ENCODE assay signal across 7 mouse cellular contexts in the genomic region with DNA sequence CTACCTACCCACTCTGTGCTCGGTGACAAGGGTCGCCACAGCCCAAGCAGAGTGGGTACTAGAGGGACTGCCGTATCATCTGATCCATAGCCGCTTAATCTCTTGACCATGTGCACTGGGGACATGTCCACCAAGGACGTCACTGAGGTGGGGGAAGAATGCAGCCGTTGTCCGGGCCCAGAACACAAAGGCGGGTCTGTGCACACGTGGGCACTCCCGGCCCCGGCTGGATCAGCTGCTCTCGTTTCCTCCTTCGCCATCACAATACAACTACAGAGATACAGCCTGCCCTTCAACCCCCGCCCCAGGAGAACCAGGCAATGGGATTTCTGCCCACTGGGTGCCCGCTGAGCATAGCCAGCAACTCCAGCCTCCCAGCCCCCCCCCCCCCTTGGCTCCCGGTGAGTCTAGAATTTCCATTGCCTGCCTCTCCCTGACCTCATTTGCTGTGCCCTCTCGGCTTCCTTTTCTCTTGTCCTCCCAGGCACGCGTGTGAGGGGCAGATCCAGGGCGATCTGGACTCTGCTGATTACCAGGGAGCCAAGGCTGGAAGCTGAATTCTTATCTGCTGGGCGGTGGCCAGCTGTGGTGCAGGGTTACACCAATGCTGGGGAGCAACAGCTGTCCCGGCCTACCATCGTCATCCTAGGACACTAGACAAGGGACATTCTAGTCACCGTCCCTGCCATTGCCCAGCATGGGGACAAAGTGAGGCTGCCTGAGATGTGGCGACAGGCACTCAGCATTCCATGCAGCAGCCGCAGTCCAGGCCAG. TPM values are rescaled to one million over a fixed set of nuclear protein-coding genes. Genes with fewer than 3 reads are reported as not detected.
DNase-seq lines count a peak whose midpoint lies in the region; ATAC-seq and TF ChIP-seq lines count a peak whose summit lies in the region.

No protein-coding gene starts in this region.

- H3K4me3 ChIP-seq in ES-E14 (ENCODE audit: insufficient read depth in 1 of 2, low read depth in 1 of 2, low read length in 2 of 2, poor library complexity in 1 of 2, severe bottlenecking in 1 of 2): peak overlapping the region; percentile 12 to 45
- no peak overlapping the region for H3K4me3 ChIP-seq in hindbrain, embryonic 12.5 days
- H3K4me3 ChIP-seq in limb, embryonic 10.5 days: no peak overlapping the region
- H3K4me3 ChIP-seq in midbrain, embryonic 10.5 days: no peak overlapping the region

- peak overlapping the region; percentile 24 for H3K4me2 ChIP-seq in hindbrain, embryonic 12.5 days (replicated peaks)

- H3K9me3 ChIP-seq in ES-E14 (ENCODE audit: control insufficient read depth, insufficient read depth, low read depth, low read length): no peaks in the 10 kb centered on the region
- no peaks in the 10 kb centered on the region for H3K9me3 ChIP-seq in hindbrain, embryonic 12.5 days (replicated peaks)
- no peaks in the 10 kb centered on the region for H3K9me3 ChIP-seq in limb, embryonic 10.5 days (replicated peaks)
- no peaks in the 10 kb centered on the region for H3K9me3 ChIP-seq in midbrain, embryonic 10.5 days (replicated peaks)

- no peak overlapping the region for H3K27ac ChIP-seq in ES-E14 (ENCODE audit: insufficient read depth, low read depth, low read length, poor library complexity, severe bottlenecking)
- H3K27ac ChIP-seq in hindbrain, embryonic 12.5 days: no peak overlapping the region
- 0 out of 2 replicates have a peak overlapping the region, but pooled peaks have one; percentile 31 for H3K27ac ChIP-seq in limb, embryonic 10.5 days
- peak overlapping the region; percentile 68 for H3K27ac ChIP-seq in midbrain, embryonic 10.5 days (replicated peaks)

- in situ Hi-C loops in ES-E14 (cut with MboI; ENCODE audit: low sequenced_read_pairs in 2 of 2, unreplicated experiment in 2 of 2): no loop called here

- H3K9ac ChIP-seq in ES-E14 (ENCODE audit: insufficient read depth, low read depth, low read length, poor library complexity, severe bottlenecking): no peak overlapping the region; the same call in 1 of the 2 replicates
- no peak overlapping the region for H3K9ac ChIP-seq in hindbrain, embryonic 12.5 days

- no peaks in the 10 kb centered on the region for H3K36me3 ChIP-seq in ES-E14 (ENCODE audit: control insufficient read depth, insufficient read depth, low read length, poor library complexity, severe bottlenecking)
- H3K36me3 ChIP-seq in hindbrain, embryonic 12.5 days: no peaks in the 10 kb centered on the region
- H3K36me3 ChIP-seq in limb, embryonic 10.5 days: no peaks in the 10 kb centered on the region
- H3K36me3 ChIP-seq in midbrain, embryonic 10.5 days: no peaks in the 10 kb centered on the region

- ATAC-seq in hindbrain, embryonic 12.5 days (ENCODE audit: low FRiP score): peak; percentile 58

- peaks cover 0 to 8% of the 10 kb centered on the region in 2 experiments; a peak in 1 of 4 replicates for H3K4me1 ChIP-seq in ES-E14 (ENCODE audit: control insufficient read depth in 2 of 2, insufficient read depth in 2 of 2, low read length in 2 of 2, poor library complexity in 1 of 2)
- H3K4me1 ChIP-seq in hindbrain, embryonic 12.5 days: peaks cover 7% of the 10 kb centered on the region
- peaks cover 12% of the 10 kb centered on the region for H3K4me1 ChIP-seq in limb, embryonic 10.5 days
- peaks cover 26% of the 10 kb centered on the region for H3K4me1 ChIP-seq in midbrain, embryonic 10.5 days

- WGBS in hindbrain, embryonic 12.5 days: 53% methylated on average over 26 of the region's 26 CpGs
- 82% methylated on average over 26 of the region's 26 CpGs for WGBS in limb, embryonic 10.5 days
- WGBS in midbrain, embryonic 10.5 days: 81% methylated on average over 26 of the region's 26 CpGs

- H3K27me3 ChIP-seq in hindbrain, embryonic 12.5 days: no peaks in the 10 kb centered on the region
- H3K27me3 ChIP-seq in limb, embryonic 10.5 days (ENCODE audit: low read depth, poor library complexity, severe bottlenecking): no peaks in the 10 kb centered on the region
- 0 out of 2 replicates have a peak, but pooled peaks cover 7% of the 10 kb centered on the region for H3K27me3 ChIP-seq in midbrain, embryonic 10.5 days (ENCODE audit: low read depth, poor library complexity, severe bottlenecking)

- DNase-seq in ES-E14 (ENCODE audit: low read depth, low spot score): no peak
- peak; percentile 84 to 95 for DNase-seq in adrenal gland, adult (ENCODE audit: inconsistent age in 2 of 2, low spot score in 1 of 2)
- DNase-seq in frontal cortex, postnatal 36 days (ENCODE audit: low spot score in 2 of 2): peak; percentile 24 to 40
- no peak for DNase-seq in limb, embryonic 10.5 days (ENCODE audit: low spot score)
- no peak for DNase-seq in midbrain, embryonic 10.5 days (ENCODE audit: low spot score)
- peak; percentile 68 for DNase-seq in testis, postnatal 10 days (ENCODE audit: low spot score)

TF ChIP-seq in ES-E14, 5 proteins besides CTCF, POLR2A, EP300 and RAD21:
- no peak for TF ChIP-seq ZNF384 (IDR thresholded peaks at IDR 0.05; ENCODE audit: low read depth, low read length)
- no peak for TF ChIP-seq ZC3H11A (IDR thresholded peaks at IDR 0.05; ENCODE audit: borderline replicate concordance, low read depth, low read length)
- no peak for TF ChIP-seq MAFK (IDR thresholded peaks at IDR 0.05; ENCODE audit: insufficient read depth, low read depth, low read length)
- no peak for TF ChIP-seq HCFC1 (IDR thresholded peaks at IDR 0.05; ENCODE audit: borderline replicate concordance, insufficient read depth, low read length)
- TF ChIP-seq CHD2 (IDR thresholded peaks at IDR 0.05; ENCODE audit: low read depth, low read length): no peak

RNA-seq across cellular contexts. Expression of gene Atp1a1, which starts 52.8 kb away (rescaled TPM):
- total RNA-seq in ES-E14 (2012; rRNA removed): 485 and 621 TPM in 2 replicates
- polyA plus RNA-seq in hindbrain, embryonic 12.5 days (2016; fragmentation: Nextera tagmentation; extraction: Ambion mirVana): 62.9 and 63.0 TPM in 2 replicates
- 47.7 and 53.7 TPM in 2 replicates for polyA plus RNA-seq in limb, embryonic 10.5 days (2016; fragmentation: Nextera tagmentation; extraction: Ambion mirVana)
- polyA plus RNA-seq in midbrain, embryonic 10.5 days (2016; fragmentation: Nextera tagmentation; extraction: Ambion mirVana): 39.6 and 43.5 TPM in 2 replicates

Comparison
In these comparisons a context has a peak if more than half of its experiments do, and no peak if none do; other contexts are left out.
1. DNase-seq: peak in adrenal gland, adult (2 of 2), frontal cortex, postnatal 36 days (2 of 2) and testis, postnatal 10 days (single experiment); none in ES-E14 (single experiment), limb, embryonic 10.5 days (single experiment) and midbrain, embryonic 10.5 days (single experiment).
2. H3K27ac ChIP-seq: peak in limb, embryonic 10.5 days (single experiment) and midbrain, embryonic 10.5 days (single experiment); none in ES-E14 (single experiment) and hindbrain, embryonic 12.5 days (single experiment).
3. H3K4me3 ChIP-seq: peak in ES-E14 (2 of 2); none in hindbrain, embryonic 12.5 days (single experiment), limb, embryonic 10.5 days (single experiment) and midbrain, embryonic 10.5 days (single experiment).